Mouse (Mus musculus) left cerebral cortex, postnatal 10 days (tissue): ENCODE results near the gene Trpc5. TPM values are rescaled to one million over a fixed set of nuclear protein-coding genes. Genes with fewer than 3 reads are reported as not detected.

ENCODE experiments used
- DNase-seq, 2 experiments: peaks; one replicate each; pipeline ENCODE4 v3.0.0; 2021 to 2022; ENCODE audit warnings: low spot score in 2 of 2, mixed read lengths in 1 of 2; ENCODE audit errors: extremely low spot score in 1 of 2
- intact Hi-C: fragments of 180-260 bp; cut with DNase I; formaldehyde crosslinking; loops from one replicate; pipeline ENCODE4 v1.15.1; 2025
- total RNA-seq, 2 experiments: library from RNA; stranded (reverse); gene quantifications; 2 replicates each; pipeline ENCODE4 v1.2.3; 2021

The Trpc5 gene
- 10 to 100 TPM; 31.7 to 40.9 TPM for total RNA-seq

DNA sequence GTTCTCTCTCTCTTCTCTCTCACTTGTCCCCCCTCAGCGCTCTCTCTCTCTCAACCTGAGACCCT lies at the start of gene Trpc5:
TSS of gene Trpc5 (minus strand) at position 39 of the 65 bp plus-strand sequence.
- DNase-seq = no peak
- intact Hi-C loops = loop anchor here (10.0 kb wide), 1 partner anchor 617 kb away; no protein-coding TSS in a partner anchor

DNA sequence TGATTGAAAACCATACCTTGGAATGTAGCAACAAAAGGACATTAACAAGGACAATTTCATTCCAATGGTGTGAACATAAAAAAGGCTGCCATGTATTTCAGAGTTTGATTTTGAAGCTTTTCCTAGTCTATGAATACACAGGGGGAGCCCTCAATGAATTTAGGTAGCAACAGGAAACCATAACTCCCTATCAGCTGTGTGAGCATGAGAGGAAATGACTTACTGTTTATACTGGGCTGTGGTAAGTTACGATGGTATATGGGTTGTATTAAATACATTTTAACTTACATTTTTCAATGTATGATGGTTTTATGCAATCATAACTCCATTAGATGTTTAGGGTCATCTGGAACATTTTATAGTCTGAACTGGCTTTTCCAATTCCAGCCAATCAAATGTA lies 28.4 kb upstream of the Trpc5 start:
- no peak for DNase-seq
- intact Hi-C loops = no loop called here

DNA sequence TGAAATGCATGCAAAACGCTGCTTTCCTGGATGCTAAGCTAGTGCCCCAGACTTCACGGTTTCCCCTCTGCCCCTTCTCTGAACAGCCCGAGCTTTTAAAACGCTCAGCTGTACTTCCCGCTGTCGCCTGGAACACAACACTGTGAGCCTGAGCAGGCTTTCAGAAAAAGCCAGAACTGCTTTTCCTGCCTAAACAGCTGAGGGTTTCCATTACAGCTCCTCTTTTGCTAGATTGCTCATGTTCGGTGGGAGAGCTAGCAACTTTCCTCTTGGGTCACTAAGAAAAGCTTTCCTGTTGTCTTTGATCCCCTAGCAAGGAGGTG lies 1.8 kb upstream of the Trpc5 start:
- DNase-seq = no peak
- intact Hi-C loops = loop anchor here (10.0 kb wide), 1 partner anchor 615 kb away; no protein-coding TSS in a partner anchor

DNA sequence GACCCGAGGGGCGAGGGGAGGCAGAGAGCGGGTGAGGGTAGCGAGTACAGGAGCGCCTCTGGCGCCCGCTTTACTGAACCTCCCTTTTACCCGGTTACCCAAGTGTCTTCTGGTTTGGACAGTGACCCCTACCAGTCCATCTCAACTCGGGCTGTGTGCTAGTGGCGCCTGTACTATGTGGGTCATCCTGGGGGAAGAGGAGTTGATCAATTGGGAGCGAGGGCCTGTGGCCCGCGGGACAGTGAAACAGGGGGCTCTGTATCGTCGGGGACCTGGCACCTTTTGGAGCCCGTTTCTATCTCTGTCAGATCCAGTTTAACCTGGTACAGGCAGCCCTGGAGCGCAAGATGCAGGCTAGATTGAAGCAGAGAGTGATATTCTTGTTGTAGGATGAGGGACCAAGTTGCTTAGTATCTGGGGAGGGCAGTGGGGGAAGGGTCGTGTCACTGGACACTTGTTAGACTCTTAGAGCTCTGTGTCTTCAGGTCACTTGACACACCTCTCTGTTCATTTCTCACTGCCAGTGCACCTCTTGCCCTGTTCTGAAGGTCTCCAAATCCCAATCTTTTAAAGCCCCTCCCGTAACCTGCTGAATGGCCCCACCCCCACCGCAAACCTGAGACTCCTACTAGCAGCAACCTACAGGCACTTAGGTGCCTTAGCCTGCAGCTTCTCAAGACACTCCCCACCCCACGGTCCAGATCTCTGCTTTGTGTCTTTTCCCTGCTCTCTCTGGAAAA lies 1.3 kb upstream of the Trpc5 start:
- intact Hi-C loops = loop anchor here (10.0 kb wide), 1 partner anchor 616 kb away; no protein-coding TSS in a partner anchor
- DNase-seq = peak in 1 of 2 experiments; percentile 24

DNA sequence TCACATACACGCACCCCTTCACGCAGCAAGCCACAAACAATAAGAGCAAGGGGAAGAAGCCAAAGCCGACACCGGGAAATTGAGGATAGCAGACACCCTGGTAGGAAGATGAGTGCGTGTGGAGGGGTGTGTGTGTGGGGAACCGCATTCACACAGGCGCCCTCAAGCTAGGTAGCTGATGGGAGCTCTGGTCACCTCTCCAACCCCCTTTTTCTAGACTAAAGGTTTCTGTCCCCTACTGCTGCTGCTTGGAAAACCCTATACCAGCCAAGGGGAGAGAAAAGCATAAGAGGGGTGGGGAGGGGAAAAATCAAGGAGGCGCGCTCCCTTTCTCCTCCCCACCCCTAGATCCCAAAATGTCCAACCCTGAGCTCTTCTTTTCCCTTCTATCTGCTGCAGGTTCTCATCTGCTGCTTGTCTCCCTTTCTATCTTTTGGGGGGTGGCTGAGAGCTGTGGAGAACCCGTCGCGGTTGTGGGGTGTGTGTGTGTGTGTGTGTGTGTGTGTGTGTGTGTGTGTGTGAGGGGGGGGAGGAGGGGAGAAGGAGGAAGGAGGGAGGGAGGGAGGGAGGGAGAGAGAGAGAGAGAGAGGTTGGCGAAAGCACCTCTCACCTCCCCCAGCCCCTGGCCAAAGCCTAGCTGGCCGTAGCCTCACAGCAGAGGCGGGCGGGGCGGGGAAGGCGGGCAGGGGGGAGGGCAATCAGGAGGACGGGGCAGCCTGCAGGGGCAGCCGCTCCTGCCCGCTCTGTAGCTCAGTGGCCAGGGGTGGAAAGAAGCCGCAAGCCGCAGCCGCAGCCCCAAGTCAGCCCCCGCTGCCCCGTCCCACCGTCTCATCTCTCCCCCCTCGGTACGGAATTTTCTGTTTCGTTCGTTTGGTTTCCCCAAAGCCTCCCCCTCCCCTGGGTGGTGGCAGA lies 483 bp upstream of the Trpc5 start, which contains the start of gene Rtl4:
TSS of gene Rtl4 (plus strand) at position 701 of the 912 bp plus-strand sequence.
- intact Hi-C loops = loop anchor here (10.0 kb wide), 1 partner anchor 616 kb away; no protein-coding TSS in a partner anchor
- peak in 1 of 2 experiments; percentile 24 for DNase-seq

DNA sequence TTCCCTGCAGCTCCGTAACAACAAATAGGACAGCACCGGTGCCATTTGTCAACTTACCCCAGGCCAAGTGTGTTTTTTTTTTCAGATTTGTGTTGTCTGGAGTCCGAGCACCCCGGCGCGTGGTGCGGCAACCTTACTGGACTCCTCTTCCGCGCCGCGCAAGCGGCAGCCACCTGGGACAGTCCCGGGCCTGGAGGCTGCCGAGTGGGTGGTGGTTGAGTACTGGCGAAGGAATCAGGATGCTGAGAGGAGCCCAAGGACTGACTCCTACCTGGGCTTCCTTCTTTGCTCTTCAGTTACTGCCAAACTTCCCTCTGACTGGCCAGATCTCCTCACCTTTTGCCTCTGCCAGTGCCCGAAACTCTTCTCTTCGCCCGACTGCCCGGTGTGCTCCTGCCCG lies 238 bp downstream of the Trpc5 start:
- DNase-seq = peak in 1 of 2 experiments; percentile 13
- intact Hi-C loops = loop anchor here (10.0 kb wide), 1 partner anchor 617 kb away; no protein-coding TSS in a partner anchor

DNA sequence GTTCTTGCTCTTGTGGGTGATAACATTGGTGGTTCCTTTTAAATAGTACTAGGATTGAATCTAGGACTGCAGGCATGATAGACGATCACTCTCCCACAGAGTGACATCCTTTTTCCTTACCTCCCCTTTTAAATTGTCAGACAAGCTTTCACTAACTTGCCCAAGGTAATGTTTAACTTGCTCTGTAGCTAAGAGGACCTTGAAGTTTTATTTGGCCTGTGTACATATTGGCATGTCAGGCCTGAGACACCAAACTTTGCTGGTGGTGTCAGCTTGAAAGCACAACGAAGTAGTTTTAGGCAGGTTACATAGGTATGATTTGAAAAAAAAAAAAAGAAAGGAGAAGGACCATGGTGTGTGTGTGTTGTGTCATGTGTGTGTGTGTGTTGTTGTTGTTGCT lies 35.8 kb downstream of the Trpc5 start:
- DNase-seq = no peak
- intact Hi-C loops = no loop called here

DNA sequence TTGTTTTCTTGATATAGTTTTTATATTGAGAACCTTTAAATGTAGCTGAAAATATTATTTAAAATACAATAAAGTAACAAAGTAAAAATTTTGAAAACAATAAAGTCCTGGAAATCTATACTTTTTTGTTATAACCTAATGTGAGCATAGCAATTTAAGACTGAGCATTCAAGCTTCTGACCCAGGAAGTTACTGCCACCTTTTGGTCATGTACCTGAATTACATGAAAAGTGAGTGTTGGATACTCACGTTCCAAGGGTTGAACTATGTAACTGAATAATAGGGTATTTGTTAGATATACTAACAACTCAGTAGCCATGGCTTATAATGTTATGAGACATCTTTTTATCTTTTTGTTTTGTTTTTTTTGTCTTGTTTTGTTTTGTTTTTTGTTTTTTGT lies 42.6 kb downstream of the Trpc5 start:
- DNase-seq = no peak
- intact Hi-C loops = no loop called here

DNA sequence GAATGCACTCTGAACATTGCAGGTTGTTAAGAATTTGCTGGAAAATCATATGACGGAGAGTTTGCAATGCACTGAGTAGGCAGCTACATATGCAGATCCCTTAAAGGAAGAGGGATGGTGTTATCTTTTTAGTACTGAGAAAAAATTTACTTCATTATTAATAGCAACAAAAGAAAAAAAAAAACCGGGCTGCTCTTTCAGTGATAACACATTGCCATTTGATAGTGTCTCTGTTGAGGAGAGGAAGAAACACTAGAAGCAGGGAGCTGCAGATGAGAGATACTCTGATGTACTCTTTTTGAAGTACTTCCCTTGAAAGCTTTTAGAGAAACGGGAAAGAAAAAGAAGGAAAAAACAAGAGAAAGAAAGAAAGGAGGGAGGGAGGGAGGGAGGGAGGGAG lies 43.2 kb downstream of the Trpc5 start:
- intact Hi-C loops = no loop called here
- DNase-seq = no peak

DNA sequence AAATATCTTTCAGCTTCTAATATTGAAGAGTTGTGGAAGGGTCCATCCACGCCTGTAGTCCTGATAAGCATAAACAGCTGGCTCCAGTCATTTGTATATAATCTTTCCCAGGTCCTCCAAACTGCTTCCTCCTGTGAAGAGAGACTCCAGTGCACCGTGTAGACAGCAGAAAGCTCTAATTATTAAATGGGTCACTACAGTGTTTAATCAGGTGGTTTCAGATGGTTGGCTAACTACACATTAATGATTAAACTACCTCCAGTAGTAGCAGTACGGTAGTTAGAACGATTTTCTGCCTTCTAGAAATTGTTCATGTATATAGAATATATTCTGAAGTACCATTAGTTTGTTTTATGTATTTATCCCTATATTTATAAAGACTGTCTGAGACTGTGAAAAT lies 75.2 kb downstream of the Trpc5 start:
- no peak for DNase-seq
- intact Hi-C loops = no loop called here

DNA sequence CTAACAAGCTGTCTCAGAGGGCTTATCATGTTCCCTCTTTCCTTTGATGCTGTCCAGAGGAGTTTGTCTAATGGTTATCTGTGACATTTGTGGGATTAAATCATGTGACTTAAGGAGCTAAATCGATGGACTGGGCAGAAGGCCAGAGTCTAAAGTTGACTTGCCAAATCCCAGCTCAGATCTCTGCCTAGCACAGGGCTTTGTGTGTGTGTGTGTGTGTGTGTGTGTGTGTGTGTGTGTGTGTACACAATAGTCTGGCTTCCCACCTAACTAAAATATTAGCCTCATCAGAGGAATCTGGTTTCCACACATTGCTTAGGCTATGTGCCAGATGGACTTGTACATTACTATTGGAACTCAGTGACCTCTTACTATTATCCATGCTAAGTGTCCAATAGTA lies 151.5 kb downstream of the Trpc5 start:
- no peak for DNase-seq
- intact Hi-C loops = no loop called here

DNA sequence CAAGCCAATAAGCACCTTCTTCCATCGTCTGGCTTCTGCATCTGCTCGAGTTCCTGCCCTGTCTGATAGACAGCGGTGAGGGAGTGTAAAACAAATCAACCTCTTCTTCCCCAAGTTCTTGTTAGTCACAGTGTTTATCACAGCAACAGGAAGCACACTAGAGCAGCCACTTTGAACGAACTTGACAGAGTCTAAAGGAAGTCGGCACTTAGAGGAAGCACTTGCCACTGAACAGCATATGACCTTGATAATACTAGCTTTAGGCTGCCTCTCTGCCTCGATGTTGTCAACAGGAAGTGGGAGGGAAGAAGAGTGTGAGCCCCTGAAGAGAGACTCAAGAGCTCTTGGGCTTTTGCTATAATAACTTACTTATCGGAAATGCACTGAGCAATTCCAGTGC lies 161.9 kb downstream of the Trpc5 start:
- intact Hi-C loops = no loop called here
- no peak for DNase-seq

DNA sequence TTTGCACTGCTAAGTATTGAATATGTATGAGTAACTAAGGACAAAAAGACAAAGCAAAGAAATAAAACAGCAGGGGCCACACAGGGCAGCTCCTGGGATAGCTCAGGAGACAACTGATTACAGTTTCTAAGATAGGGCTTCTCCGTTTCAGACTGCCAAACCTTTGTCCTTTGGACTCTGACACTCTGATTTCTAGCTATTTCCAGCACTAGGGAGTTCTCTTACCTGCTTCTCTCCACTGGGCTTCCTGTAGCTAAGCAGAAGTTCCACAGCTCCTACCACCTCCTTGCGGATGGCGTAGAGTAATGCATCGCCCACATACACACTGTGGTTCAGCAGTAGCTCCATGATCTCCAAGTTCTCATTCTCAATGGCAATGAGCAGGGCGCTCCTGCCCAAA lies 164.7 kb downstream of the Trpc5 start:
- intact Hi-C loops = no loop called here
- DNase-seq = no peak

DNA sequence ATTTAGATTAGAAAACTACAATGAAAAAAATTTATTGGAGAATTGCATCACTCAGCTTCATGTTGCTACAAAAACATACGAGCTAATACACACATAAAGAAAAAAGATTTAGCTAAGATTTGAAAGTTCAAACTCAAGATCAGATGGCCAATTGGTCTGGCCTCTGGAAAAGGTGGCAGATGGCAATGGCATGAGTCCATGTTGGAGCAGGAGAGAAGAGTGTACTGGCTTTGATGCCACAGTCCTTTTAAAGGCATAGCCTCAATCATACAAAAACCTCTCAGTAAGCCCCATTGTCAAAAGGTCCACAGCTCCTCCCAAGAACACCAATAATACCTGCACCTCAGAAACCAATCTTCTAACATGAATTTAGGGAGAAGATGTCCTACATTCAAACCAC lies 196.6 kb downstream of the Trpc5 start:
- intact Hi-C loops = no loop called here
- DNase-seq = no peak

DNA sequence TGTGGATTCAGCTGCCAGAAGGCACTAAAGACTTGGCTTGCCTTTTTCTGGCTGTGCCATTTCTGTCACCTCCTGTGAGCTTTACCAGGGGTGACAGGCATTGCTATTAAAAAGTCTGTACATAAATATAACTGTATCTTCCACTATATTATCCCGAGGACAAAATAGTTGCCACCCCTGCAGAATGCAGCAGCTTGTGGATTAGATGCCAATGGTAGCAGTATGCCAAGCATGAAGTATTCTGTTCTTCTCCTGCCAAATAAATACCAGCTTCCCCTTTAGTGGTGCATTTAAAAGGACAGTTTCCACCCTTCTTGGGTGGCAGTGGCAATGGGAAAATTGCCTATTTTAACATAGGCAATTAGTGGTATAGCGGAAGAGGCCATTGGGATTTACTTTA lies 223.6 kb downstream of the Trpc5 start:
- intact Hi-C loops = no loop called here
- peak in 1 of 2 experiments; percentile 4 for DNase-seq

DNA sequence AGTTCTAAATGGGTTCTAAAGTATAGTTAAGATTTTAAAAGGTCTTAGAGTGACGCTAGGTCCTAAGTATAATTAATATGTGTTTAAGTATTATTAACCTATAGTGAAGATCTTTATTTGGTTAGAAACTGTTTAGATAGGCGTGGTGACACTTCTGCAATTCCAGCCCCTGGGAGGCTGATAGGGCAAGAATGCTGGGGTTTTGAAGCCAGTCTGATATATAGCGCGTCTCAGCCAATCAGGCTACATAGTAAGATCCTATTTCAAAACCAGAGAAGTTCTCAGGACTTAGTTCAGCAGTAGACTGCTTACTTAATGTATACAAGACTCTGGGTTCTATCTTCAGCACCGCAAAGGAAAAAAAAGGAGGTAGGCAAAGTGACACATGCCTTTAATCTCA lies 231.7 kb downstream of the Trpc5 start, which contains the start of gene Trpc5os:
TSS of gene Trpc5os (plus strand) at position 301 of the 400 bp plus-strand sequence.
- no peak for DNase-seq
- intact Hi-C loops = no loop called here

DNA sequence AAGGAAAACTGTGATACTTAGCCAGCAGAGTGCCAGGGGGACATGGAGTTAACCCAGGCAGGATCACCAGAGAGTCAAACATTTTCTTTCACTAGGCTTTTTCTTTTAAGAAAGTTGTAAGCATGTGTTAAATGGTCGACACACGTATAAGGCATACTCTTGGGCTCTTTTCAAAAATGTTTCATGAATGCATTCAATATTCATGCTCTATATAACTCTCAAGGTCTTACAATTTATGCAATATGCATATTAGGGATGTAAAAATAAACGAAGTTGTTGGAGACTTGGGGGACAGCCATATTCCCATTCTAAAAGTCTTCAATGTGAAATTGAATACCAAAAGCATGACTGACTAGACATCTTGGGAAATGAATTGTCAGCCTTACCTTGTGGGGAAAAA lies 264.1 kb downstream of the Trpc5 start:
- intact Hi-C loops = no loop called here

DNA sequence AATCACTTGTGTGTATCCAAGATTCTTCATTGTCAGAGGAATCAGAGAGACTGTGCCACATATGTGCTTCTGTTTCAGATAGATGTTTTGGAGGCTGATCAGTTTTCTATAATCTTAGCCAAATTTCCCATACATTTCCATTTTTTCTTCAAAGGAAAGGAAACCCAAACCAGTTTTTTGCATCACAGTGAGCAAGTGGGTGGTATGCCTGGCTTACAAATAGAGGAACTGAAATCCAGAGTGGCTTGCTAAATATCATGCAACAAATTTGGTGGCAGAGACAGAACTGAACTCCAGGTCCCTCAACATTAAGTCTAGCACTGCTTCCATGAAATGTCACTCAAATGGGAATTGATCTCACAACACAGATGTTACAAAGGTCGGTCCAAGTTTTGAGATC lies 266.9 kb downstream of the Trpc5 start:
- intact Hi-C loops = no loop called here
- no peak for DNase-seq

More for the DNA sequence above, 264.1 kb downstream of the Trpc5 start:
- DNase-seq = no peak

DNA sequence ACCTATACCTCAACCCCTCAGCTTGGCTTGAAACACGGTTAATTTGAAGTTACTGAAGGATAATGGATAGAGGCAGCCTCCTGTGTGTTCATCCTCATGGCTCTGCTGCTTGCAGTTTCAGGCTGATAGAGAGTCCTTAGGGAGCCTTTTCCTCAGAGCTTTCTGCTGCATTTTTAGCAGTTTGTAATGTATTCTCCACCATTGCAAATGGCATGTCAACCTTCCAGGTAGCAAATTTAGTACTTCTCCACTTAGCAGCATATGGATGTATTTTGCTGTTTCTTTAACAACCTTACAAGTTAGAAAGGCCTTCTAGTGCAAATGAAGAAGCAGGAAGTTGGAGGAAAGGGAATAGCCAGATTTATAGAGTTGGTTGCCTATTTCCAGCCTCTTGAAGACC lies 267.7 kb downstream of the Trpc5 start:
- no peak for DNase-seq
- intact Hi-C loops = no loop called here

DNA sequence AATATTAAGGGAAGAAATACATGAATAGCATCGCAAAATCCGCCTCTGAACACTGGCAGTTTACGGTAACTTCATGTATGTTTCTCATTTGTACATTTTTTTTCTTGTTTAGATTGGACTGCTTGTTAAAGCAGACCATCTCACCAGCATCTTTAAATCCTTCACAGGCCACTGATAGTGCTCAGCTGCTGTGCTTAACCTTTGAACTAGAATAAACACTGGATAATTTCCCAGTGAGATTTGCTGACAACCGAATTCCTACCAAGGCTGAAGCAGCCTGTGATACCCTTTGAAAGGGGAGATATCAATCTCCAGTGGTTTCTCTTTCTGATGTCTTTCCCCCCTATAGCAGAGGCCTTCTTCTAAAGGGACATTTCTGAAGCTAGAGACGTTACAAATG lies 279.9 kb downstream of the Trpc5 start:
- no peak for DNase-seq
- intact Hi-C loops = no loop called here
